Mouse (Mus musculus) layer of hippocampus, postnatal 10 days (tissue): ENCODE data around the gene Taf1. TPM values are rescaled to one million over a fixed set of nuclear protein-coding genes. Genes with fewer than 3 reads are reported as not detected.
A peak's percentile ranks its signal among the peaks of the same experiment; 100 is the strongest.

Source experiments
- DNase-seq, 2 experiments: peaks; one replicate each; pipeline ENCODE4 v3.0.0; 2021; ENCODE audit warnings: low spot score in 2 of 2
- long read RNA-seq: library from polyadenylated mRNA; stranded (forward); transcript quantifications from one replicate; pipeline ENCODE4 v2.0.0, GENCODE M21; 2023
- total RNA-seq, 2 experiments: library from RNA; stranded (reverse); gene quantifications; 2 replicates each; pipeline ENCODE4 v1.2.3; 2021

Taf1 gene
- 10 to 100 TPM; 52.9 to 59.5 TPM for total RNA-seq
- long read RNA-seq, full-length matches to known transcripts: 1 of 22 reads
- long read RNA-seq, partial matches to known transcripts: 1 of 22 reads
- long read RNA-seq, other reads (novel, unspliced or antisense): 20 of 22 reads

DNA sequence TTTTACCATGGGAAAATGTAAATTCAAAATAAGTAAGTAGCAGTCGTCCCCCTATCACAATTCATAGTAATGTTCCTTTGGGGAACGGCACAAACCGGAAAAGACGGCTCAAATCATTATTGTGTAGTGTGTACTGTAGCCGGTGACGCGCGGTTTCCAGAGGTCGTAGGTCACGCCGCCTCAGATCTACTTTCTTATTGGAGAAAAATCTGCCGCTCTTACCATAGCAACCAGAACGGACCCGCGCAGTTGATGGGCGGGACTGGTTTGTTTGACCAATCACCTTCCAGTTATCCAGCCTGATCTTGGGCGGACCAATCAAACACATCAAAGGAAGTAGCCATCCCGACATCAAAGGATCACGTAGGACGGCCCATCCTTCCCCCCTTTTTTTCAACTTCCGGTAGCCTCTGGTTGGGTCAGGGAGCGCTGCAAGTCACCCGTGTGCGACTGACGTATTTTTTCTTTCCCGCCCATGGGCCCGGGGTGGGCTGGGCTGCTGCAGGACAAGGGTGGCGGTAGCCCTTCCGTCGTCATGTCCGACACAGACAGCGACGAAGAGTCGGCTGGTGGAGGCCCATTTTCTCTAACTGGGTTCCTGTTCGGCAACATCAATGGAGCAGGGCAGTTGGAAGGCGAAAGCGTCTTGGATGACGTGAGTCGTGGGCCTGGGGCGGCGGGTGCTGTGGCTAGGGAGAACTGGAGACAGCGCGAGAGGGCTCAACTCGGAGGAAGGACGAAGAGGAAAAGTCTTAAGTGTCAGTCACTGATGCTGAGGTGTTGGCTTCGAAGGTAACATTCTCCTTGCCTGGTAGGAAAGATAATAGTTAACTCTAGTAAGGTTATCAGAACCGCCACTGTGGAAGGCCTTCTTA, at the start of gene Taf1:
Taf1 (plus strand) TSS at position 388 of the 875 bp plus-strand sequence.
- peak; percentile 89 for DNase-seq

DNA sequence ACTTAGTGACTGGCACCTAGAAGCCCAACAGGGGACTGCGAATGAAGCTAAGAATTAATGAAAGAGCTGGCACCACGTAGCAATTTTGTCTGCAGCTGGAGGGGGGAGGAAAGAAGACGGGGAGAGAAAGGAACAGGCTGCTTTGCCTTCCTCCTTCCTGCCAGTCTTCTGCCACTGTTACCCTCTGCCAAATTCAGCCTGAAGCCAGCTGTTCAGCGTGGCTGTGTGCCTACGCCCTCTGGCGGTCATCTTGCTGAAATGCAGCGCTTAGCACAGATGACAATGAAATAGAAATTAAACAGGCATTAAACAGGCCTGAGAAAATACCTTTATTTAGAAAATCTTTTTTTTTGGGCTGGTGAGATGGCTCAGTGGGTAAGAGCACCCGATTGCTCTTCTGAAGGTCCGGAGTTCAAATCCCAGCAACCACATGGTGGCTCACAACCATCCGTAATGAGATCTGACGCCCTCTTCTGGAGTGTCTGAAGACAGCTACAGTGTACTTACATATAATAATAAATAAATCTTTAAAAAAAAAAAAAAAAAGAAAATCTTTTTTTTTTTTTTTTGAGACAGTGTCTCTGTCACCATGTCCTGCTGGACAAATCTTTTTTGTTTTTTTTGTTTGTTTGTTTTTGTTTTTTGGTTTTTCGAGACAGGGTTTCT, 45.9 kb upstream of the Taf1 start:
- peak; percentile 62 to 70 for DNase-seq

GRCm38 (mm10) chrX:101504636-101505035, 27.9 kb upstream of the Taf1 start:
- DNase-seq: no peak

- DNase-seq: peak in 1 of 2 experiments; percentile 12
Measured at GRCm38 (mm10) chrX:101515710-101516109, 16.8 kb upstream of the Taf1 start.

DNA sequence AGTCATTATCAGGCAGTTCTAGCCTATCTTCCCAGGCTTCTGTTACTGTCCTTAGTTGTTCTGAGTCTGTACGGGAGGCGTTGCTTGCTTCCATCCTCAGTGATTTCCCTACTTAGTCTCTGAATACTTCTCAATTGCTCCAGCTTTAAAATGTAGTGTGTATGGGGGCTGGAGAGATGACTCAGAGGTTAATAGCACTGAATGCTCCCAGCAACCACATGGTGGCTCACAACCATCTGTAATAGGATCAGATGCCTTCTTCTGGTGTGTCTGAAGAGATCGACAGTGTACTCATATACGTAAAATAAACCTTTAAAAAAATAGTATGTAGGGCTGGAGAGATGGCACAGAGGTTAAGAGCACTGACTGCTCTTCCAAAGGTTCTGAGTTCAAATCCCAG, 14.5 kb upstream of the Taf1 start:
- no peak for DNase-seq

DNA sequence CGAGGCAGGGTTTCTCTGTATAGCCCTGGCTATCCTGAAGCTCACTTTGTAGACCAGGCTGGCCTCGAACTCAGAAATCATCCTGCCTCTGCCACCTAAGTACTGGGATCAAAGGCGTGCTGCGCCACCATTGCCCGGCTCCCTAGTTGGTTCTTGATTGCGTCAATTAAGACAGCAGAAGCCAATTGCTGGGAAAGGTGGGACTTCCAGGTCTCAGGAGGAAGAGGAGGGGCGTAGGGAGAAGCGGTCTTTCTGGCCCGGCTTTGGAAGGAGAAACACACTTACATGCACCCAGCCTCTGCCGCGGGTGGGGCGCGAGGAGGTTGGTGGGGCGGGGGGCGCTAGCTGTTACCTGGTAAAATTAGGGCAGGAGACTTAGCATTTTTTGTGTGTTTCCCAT, 10.5 kb upstream of the Taf1 start:
- no peak for DNase-seq

DNA sequence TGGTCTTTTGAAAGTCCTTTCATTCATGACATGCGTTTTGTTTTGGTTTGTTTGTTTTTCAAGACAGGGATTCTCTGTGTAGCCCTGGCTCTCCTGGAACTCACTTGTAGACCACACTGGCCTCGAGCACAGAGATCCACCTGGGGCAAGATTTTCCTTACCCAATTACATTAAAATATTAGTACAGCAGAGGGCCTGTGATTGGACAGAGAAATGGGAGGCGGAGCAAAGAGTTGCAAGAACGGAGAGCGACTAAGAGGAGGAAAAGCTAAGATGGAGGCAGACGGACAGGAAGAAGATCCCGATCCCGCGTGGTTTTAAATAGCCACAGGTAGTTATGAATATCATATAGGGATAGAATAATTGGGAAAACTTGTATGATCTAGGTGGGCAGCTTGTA, 5.2 kb upstream of the Taf1 start:
- DNase-seq: no peak

- no peak for DNase-seq
Measured at GRCm38 (mm10) chrX:101585455-101585854, 52.9 kb downstream of the Taf1 start.

GRCm38 (mm10) chrX:101616183-101616582, 83.6 kb downstream of the Taf1 start:
- DNase-seq: no peak

- DNase-seq: no peak
Measured at GRCm38 (mm10) chrX:101617889-101618288, 85.4 kb downstream of the Taf1 start.

DNA sequence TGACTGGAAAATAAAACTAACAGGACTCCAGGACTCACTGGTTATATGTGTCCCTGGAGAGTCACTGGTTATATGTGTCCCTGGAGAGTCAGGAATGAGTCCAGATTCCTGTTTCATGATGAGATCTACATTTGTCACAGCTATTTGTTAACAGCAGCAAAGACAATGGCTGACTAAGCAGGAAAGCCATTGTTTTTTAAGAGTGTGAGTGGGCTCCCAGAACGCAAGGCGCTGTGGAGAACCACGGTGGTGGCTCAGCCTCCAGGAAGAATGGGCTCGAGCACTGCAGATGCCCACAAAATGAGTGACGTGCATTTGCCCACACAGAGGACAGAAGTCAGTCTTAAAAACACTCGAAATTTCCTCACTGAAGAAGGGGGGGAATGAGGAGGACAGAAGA, 87.8 kb downstream of the Taf1 start:
- DNase-seq: no peak

DNA sequence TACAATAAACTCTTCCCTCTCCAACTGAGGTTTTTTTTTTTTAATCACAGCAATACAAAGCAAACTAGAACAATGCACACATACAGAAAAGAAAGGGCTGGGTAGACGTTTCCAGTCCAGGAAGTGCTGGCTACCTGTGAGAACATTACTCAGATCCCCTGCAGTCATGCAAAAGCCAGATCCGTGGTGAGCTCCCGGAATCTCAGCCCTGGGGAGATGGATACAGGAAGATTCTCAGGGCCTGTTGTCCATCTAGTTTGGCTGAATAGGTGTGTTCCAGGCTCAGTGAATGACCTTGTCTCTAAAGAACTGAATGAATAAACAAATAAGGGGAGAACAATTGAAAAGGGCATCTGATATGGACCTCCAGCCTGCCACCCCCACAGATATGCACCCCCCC, 90.0 kb downstream of the Taf1 start:
- DNase-seq: no peak

GRCm38 (mm10) chrX:101636821-101637525, 104.4 kb downstream of the Taf1 start:
- DNase-seq: no peak

GRCm38 (mm10) chrX:101638856-101639255, 106.3 kb downstream of the Taf1 start:
- no peak for DNase-seq

GRCm38 (mm10) chrX:101639306-101639705, 106.8 kb downstream of the Taf1 start:
- DNase-seq: peak in 1 of 2 experiments; percentile 12

GRCm38 (mm10) chrX:101639741-101640166, 107.2 kb downstream of the Taf1 start, which contains the start of gene Ogt:
Gene Ogt (plus strand): TSS chrX:101640060.
- peak; percentile 88 to 89 for DNase-seq

GRCm38 (mm10) chrX:101640194-101641160, 107.9 kb downstream of the Taf1 start:
- DNase-seq: peak; percentile 17 to 29

DNA sequence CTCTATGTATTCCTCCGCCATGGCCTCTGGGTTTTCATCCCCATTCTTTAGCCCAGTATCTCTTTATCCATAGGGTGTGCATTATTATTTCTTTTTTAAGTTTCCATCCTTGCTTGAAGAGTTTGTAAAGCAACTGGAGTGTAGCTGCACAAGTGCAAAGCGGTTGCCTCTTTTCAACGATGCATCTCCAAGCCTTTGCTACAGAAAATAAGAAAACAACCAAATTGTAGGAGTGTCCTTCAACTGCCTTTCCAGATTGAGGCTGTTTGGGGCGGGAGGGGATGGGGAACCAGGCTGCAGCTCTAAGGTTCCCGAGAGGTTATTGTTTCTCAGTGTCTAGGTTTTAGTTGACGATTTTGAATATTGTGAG, 108.6 kb downstream of the Taf1 start:
- no peak for DNase-seq

- no peak for DNase-seq
Measured at GRCm38 (mm10) chrX:101642091-101642490, 109.6 kb downstream of the Taf1 start.

DNA sequence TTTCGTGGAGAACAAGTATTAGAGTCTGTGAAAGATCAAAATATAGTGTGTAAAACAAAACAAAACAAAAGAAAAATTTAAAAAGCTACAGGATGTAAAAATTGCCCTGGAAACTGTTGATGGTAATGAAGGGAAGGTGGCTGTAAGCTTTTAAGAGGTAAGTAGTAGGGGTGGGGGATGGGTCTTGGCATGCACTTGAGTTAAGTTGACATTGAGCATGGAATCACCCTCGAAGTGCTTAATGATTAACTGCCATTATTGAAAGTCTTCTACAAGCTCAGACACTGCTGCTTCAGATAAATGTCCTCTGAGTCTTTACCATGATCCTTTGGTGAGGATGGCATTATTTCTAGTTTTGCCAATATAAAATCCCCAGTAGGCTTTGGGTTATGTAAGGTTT, 112.8 kb downstream of the Taf1 start:
- no peak for DNase-seq
